Mouse (Mus musculus): ENCODE measurements at regions not wholly inside any gene's neighbourhood (a gene's known extent, or its start where the extent isn't known, plus 50 kb on each side); places are given as distances from the start of the nearest gene placed in this dataset.

GRCm38 (mm10) chr12:26543463-26543862, 74.5 kb downstream of the Cmpk2 start:
- TF ChIP-seq CTCF (IDR thresholded peaks at IDR 0.05; ENCODE audit: extremely low read depth, insufficient read length, insufficient replicate concordance, low read depth, low read length) (no peak), POLR2A (IDR thresholded peaks at IDR 0.05; ENCODE audit: low read depth, low read length) (no peak)

All from small intestine, adult 2 months (tissue).